Mouse (Mus musculus) colon, adult 2 months (tissue): ENCODE data around the gene Hnrnpm. TPM values are rescaled to one million over a fixed set of nuclear protein-coding genes. Genes with fewer than 3 reads are reported as not detected.

Experiments
- polyA plus RNA-seq: library from polyadenylated mRNA; depleted of rRNA; stranded (reverse); fragments of >200 nt; gene quantifications from 2 replicates; pipeline ENCODE4 v1.2.3, GENCODE M21; 2012; rRNA removed

Gene Hnrnpm
- polyA plus RNA-seq, result 78.7 and 84.2 TPM in 2 replicates

DNA sequence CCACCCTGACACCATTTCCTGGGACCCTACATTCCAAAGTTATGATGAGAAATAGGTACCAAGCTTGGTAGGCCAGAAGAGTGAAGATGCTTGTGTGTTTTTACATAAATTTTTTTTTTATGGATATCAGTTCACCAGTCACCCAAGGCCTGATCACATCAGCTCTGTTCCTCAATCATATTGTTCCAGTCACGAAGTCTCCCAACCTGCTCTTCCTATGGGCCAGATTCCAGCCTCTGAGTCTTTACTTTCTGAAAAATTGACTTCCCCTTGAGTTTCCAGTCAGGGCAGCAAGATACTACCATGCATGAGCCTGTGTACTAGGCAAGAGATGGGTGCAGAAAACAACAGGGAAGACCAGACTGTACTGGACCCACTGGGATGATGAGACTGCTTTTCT, at the start of gene Hnrnpm:
Hnrnpm (minus strand) TSS at position 101 of the 400 bp plus-strand sequence.

GRCm38 (mm10) chr17:33718384-33718881, 31.8 kb upstream of the Hnrnpm start, which contains the start of gene March2:
March2 (minus strand) TSS chr17:33718670.

DNA sequence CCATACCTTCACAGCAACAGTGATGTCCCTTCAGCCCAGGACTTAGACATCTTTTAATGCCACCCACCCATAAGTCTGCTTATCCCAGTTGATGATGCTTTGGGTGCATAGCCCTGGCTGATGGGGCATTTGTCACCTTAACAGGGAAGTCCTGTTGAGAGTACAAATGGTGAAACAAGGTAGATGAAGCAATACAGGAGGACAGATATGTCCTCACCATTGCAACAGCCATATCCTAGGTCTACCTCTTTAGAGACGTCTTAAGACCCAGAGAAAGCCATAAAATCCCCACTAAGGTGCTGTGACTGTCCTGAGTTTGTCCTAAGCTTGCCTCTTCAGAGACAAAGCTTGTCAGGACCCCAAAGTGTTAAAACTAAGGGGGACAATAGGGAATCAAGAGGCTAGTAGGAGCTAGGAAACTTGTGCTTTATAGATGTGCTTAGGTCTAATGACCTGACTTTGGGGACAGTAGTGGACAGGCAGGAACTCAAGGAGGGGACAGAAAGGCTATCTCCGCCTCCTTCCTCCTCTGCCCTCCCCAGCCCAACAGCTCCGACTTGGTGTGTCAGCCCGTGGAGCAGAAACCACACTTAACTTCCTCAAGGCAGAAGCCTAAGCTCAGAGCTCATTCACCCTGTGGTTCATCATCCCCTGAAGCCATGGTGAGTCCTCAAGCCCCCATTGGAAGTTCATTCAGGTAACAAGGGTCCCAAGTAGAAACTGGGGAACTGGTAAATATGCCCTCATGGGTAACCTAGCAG, 49.0 kb downstream of the Hnrnpm start, which contains the start of gene Pram1:
Pram1 (plus strand) TSS at position 541 of the 761 bp plus-strand sequence.

DNA sequence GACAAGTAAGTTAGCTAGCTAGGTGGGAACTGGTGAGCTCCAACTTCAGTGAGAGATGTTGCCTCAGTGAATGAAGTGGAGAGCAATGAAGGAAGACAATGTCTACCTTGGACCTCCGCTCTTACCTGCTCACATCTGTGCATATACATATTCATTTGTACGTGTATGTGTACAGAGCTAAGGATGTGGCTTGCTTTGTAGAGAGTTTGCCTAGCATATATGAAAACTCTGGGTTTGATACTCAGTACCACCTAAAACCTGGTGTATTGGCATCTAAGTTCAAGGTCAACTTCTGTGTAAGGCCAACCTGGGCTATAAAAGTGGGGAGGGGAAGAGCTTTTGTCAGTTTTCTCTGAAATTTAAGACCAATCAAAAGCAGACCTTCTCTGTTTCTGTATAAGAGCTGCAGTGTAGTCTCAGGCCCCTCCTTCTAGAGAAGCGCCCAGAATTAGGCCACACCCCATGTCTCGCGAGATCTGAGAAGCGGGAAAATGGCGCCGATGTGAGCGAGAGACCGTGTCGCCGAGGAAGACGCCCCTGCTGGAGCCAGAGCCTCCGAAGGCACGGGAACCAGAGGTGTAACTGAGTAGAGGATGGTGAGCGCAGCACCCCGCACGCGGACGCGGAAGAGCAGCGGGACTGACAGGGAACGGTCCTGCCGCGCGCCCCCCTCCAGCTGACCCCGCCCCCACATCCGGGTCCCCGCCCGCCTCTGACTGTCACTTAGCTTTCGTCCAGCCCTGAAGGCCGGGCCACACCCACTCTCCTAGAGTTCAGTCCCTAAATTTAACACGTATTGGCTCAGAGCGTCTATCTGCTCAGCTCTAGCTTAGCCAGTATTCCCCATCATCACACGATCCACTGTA, 57.8 kb downstream of the Hnrnpm start, which contains the start of gene Zfp414:
Zfp414 (plus strand) TSS at position 470 of the 866 bp plus-strand sequence.

Other genes starting within 250 kb of the Hnrnpm start
- 44.4 and 46.9 TPM in 2 replicates for gene Adamts10, start 162.7 kb downstream of the Hnrnpm start, polyA plus RNA-seq
- 2.5 and 4.5 TPM in 2 replicates for gene Myo1f, start 131.2 kb downstream of the Hnrnpm start, polyA plus RNA-seq
- 52.2 and 68.0 TPM in 2 replicates for gene Zfp414, start 57.8 kb downstream of the Hnrnpm start, polyA plus RNA-seq
- gene Pram1, start 48.8 kb downstream of the Hnrnpm start, polyA plus RNA-seq, result not detected in 2 replicates
- 85.9 and 104 TPM in 2 replicates for gene March2, start 31.8 kb upstream of the Hnrnpm start, polyA plus RNA-seq
- gene Rab11b, start 73.7 kb upstream of the Hnrnpm start, polyA plus RNA-seq, result 299 and 329 TPM in 2 replicates
- 5.4 and 9.5 TPM in 2 replicates for gene Angptl4, start 95.0 kb upstream of the Hnrnpm start, polyA plus RNA-seq
- 30.2 and 34.8 TPM in 2 replicates for gene Kank3, start 123.7 kb upstream of the Hnrnpm start, polyA plus RNA-seq
- 815 and 940 TPM in 2 replicates for gene Rps28, start 137.7 kb upstream of the Hnrnpm start, polyA plus RNA-seq
- gene Ndufa7, start 137.7 kb upstream of the Hnrnpm start, polyA plus RNA-seq, result 580 and 659 TPM in 2 replicates
- 61.8 and 108 TPM in 2 replicates for gene Cd320, start 156.2 kb upstream of the Hnrnpm start, polyA plus RNA-seq
- not detected in 2 replicates for gene Gm7029, start 187.0 kb upstream of the Hnrnpm start, polyA plus RNA-seq
- 12.1 and 12.9 TPM in 2 replicates for gene Kifc1, start 203.8 kb upstream of the Hnrnpm start, polyA plus RNA-seq
- not detected in 2 replicates for gene Platr17, start 218.3 kb upstream of the Hnrnpm start, polyA plus RNA-seq
- gene Daxx, start 222.6 kb upstream of the Hnrnpm start, polyA plus RNA-seq, result 32.6 and 36.6 TPM in 2 replicates
- 244 and 249 TPM in 2 replicates for gene Tapbp, start 229.0 kb upstream of the Hnrnpm start, polyA plus RNA-seq
- gene Zbtb22, start 229.0 kb upstream of the Hnrnpm start, polyA plus RNA-seq, result 97.9 and 111 TPM in 2 replicates
- gene Rgl2, start 242.7 kb upstream of the Hnrnpm start, polyA plus RNA-seq, result 131 and 156 TPM in 2 replicates